Mouse (Mus musculus): ENCODE measurements around the gene G430095P16Rik. TPM values are rescaled to one million over a fixed set of nuclear protein-coding genes. Genes with fewer than 3 reads are reported as not detected.
A peak's percentile ranks its signal among the peaks of the same experiment; 100 is the strongest.

G430095P16Rik gene
- total RNA-seq, 2 experiments from 2014 or later: 0.36 to 0.78 TPM

- intact Hi-C loops (cut with DNase I): no loop called here
- no peak for TF ChIP-seq CTCF (IDR thresholded peaks at IDR 0.05)
- DNase-seq: peak; percentile 31
- Histone ChIP-seq H3K4me3 (no peak overlapping the region), H3K27ac (peak overlapping the region; percentile 82)
Measured at GRCm38 (mm10) chr8:84714161-84714560, 8.6 kb upstream of the G430095P16Rik start.

- TF ChIP-seq CTCF (IDR thresholded peaks at IDR 0.05): no peak
- H3K27ac ChIP-seq: peak overlapping the region; percentile 96
- H3K4me3 ChIP-seq: peak overlapping the region; percentile 35
- no peak for DNase-seq
- intact Hi-C loops (cut with DNase I): no loop called here
Measured at GRCm38 (mm10) chr8:84715893-84716468, 6.8 kb upstream of the G430095P16Rik start.

- no peak for TF ChIP-seq CTCF (IDR thresholded peaks at IDR 0.05)
- intact Hi-C loops (cut with DNase I): no loop called here
- DNase-seq: peak; percentile 64
- peak overlapping the region; percentile 96 for H3K27ac ChIP-seq
- H3K4me3 ChIP-seq: no peak overlapping the region
Measured at GRCm38 (mm10) chr8:84716790-84717189, 6.0 kb upstream of the G430095P16Rik start.

- DNase-seq: peak; percentile 87
- Histone ChIP-seq H3K27ac (peak overlapping the region; percentile 96), H3K4me3 (no peak overlapping the region)
- TF ChIP-seq CTCF (IDR thresholded peaks at IDR 0.05): no peak
- intact Hi-C loops (cut with DNase I): loop anchor here (2.0 kb wide), 1 partner anchor 16 kb away; no protein-coding TSS in a partner anchor
Measured at GRCm38 (mm10) chr8:84718476-84718875, 4.3 kb upstream of the G430095P16Rik start.

GRCm38 (mm10) chr8:84718959-84719690 lies 3.7 kb upstream of the G430095P16Rik start:
- no peak for TF ChIP-seq CTCF (IDR thresholded peaks at IDR 0.05)
- intact Hi-C loops (cut with DNase I): loop anchor here (2.0 kb wide), 1 partner anchor 16 kb away; no protein-coding TSS in a partner anchor
- peak overlapping the region; percentile 96 for H3K27ac ChIP-seq
- DNase-seq: no peak
- peak overlapping the region; percentile 19; the same call in 1 of the 2 replicates for H3K4me3 ChIP-seq

GRCm38 (mm10) chr8:84722530-84722849 lies 317 bp upstream of the G430095P16Rik start:
- TF ChIP-seq CTCF (IDR thresholded peaks at IDR 0.05): no peak
- H3K4me3 ChIP-seq: peak overlapping the region; percentile 55
- peak overlapping the region; percentile 96 for H3K27ac ChIP-seq
- intact Hi-C loops (cut with DNase I): no loop called here
- no peak for DNase-seq

- H3K27ac ChIP-seq: peak overlapping the region; percentile 96
- no peak for TF ChIP-seq CTCF (IDR thresholded peaks at IDR 0.05)
- H3K4me3 ChIP-seq: peak overlapping the region; percentile 55
- DNase-seq: peak; percentile 71
- intact Hi-C loops (cut with DNase I): no loop called here
Measured at GRCm38 (mm10) chr8:84723571-84723900, 729 bp downstream of the G430095P16Rik start.

- peak overlapping the region; percentile 55 for H3K4me3 ChIP-seq
- intact Hi-C loops (cut with DNase I): no loop called here
- peak; percentile 31 for DNase-seq
- TF ChIP-seq CTCF (IDR thresholded peaks at IDR 0.05): no peak
- peak overlapping the region; percentile 96 for H3K27ac ChIP-seq
Measured at GRCm38 (mm10) chr8:84724683-84725082, 1.9 kb downstream of the G430095P16Rik start.

GRCm38 (mm10) chr8:84725246-84725940 lies 2.6 kb downstream of the G430095P16Rik start:
- Histone ChIP-seq H3K27ac (peak overlapping the region; percentile 96), H3K4me3 (peak overlapping the region; percentile 42)
- TF ChIP-seq CTCF (IDR thresholded peaks at IDR 0.05): no peak
- peak; percentile 44 for DNase-seq
- intact Hi-C loops (cut with DNase I): no loop called here

GRCm38 (mm10) chr8:84725941-84726259 lies 3.1 kb downstream of the G430095P16Rik start:
- TF ChIP-seq CTCF (IDR thresholded peaks at IDR 0.05): peak; percentile 67
- Histone ChIP-seq H3K4me3 (no peak overlapping the region; the same call in 1 of the 2 replicates), H3K27ac (peak overlapping the region; percentile 96)
- intact Hi-C loops (cut with DNase I): no loop called here
- DNase-seq: peak; percentile 78

GRCm38 (mm10) chr8:84728474-84728873 lies 5.7 kb downstream of the G430095P16Rik start:
- TF ChIP-seq CTCF (IDR thresholded peaks at IDR 0.05): no peak
- DNase-seq: no peak
- H3K27ac ChIP-seq: peak overlapping the region; percentile 96
- intact Hi-C loops (cut with DNase I): no loop called here
- H3K4me3 ChIP-seq: no peak overlapping the region

GRCm38 (mm10) chr8:84729921-84730362 lies 7.1 kb downstream of the G430095P16Rik start:
- Histone ChIP-seq H3K4me3 (peak overlapping the region; percentile 55), H3K27ac (peak overlapping the region; percentile 96)
- peak; percentile 83 for DNase-seq
- TF ChIP-seq CTCF (IDR thresholded peaks at IDR 0.05): no peak
- intact Hi-C loops (cut with DNase I): no loop called here

All from gastrocnemius, adult 2 months (tissue).